Mouse (Mus musculus) spleen, adult 2 months (tissue): ENCODE measurements around the gene Xrn1. TPM values are rescaled to one million over a fixed set of nuclear protein-coding genes. Genes with fewer than 3 reads are reported as not detected.

ENCODE experiments used
- DNase-seq, 2 experiments: peaks; one replicate each; pipeline versions ENCODE4 v3.0.0 to v3.0.0-alpha.2; 2012 to 2021; ENCODE audit warnings: low spot score in 2 of 2, low read depth in 1 of 2
- H3K27ac ChIP-seq: fragments of 200-500 bp; 2 replicates; pipeline ENCODE4 v1.5.1; 2012; ENCODE audit warnings: low read length, inconsistent platforms; ENCODE audit not compliant: insufficient read depth
- H3K27me3 ChIP-seq: fragments of 200-500 bp; 2 replicates; pipeline ENCODE4 v1.6.1; 2012; ENCODE audit warnings: mild to moderate bottlenecking, moderate library complexity, low read length, inconsistent platforms; ENCODE audit not compliant: control insufficient read depth, insufficient read depth
- H3K36me3 ChIP-seq: fragments of 200-500 bp; 2 replicates; pipeline ENCODE4 v1.6.1; 2012; ENCODE audit warnings: mild to moderate bottlenecking, low read length, inconsistent platforms; ENCODE audit not compliant: control insufficient read depth, insufficient read depth
- H3K4me1 ChIP-seq: fragments of 200-500 bp; 2 replicates; pipeline ENCODE4 v1.6.1; 2011; ENCODE audit warnings: inconsistent platforms; ENCODE audit not compliant: control insufficient read depth, insufficient read depth, insufficient read length
- H3K4me3 ChIP-seq: fragments of 200-500 bp; 2 replicates; pipeline ENCODE4 v1.5.1; 2011; ENCODE audit warnings: mild to moderate bottlenecking, inconsistent platforms; ENCODE audit not compliant: insufficient read depth, insufficient read length; ENCODE audit errors: extremely low read depth
- CTCF ChIP-seq: fragments of 200-500 bp; IDR thresholded peaks from 2 replicates; pipeline ENCODE4 v1.5.1; 2011; ENCODE audit warnings: mild to moderate bottlenecking, inconsistent platforms; ENCODE audit not compliant: insufficient read depth, insufficient read length, insufficient replicate concordance; ENCODE audit errors: extremely low read depth
- POLR2A ChIP-seq: fragments of 200-500 bp; IDR thresholded peaks from 2 replicates; pipeline ENCODE4 v1.6.1; 2011; ENCODE audit warnings: low read depth, low read length, inconsistent platforms
- WGBS: fragments of 180-500 bp; shearing (Covaris S2); methylation state at CpG from one replicate; pipeline ENCODE4 v1.1.7; 2018; 5-methylcytosine and 5-hydroxymethylcytosine counted together
- polyA plus RNA-seq: library from polyadenylated mRNA; depleted of rRNA; stranded (reverse); fragments of >200 nt; gene quantifications from 2 replicates; pipeline ENCODE4 v1.2.3, GENCODE M21; 2012

Xrn1 gene
- polyA plus RNA-seq, 1 experiment: 3.0 TPM

GRCm38 (mm10) chr9:96044214-96044613 lies 89.7 kb downstream of the Xrn1 start:
- Histone ChIP-seq H3K27me3 (no peaks in the 10 kb centered on the region), H3K4me1 (no peaks in the 10 kb centered on the region), H3K4me3 (no peak overlapping the region), H3K36me3 (peaks cover 45% of the 10 kb centered on the region), H3K27ac (no peak overlapping the region)
- TF ChIP-seq CTCF (no peak), POLR2A (no peak)
- DNase-seq: no peak
- WGBS: 92% methylated on average over 3 of the region's 3 CpGs

- no peak for DNase-seq
- no peak for TF ChIP-seq POLR2A
- TF ChIP-seq CTCF: no peak
- H3K4me1 ChIP-seq: no peaks in the 10 kb centered on the region
- 97% methylated on average over 4 of the region's 4 CpGs for WGBS
- H3K4me3 ChIP-seq: no peak overlapping the region
- no peaks in the 10 kb centered on the region for H3K27me3 ChIP-seq
- peaks cover 38% of the 10 kb centered on the region for H3K36me3 ChIP-seq
- H3K27ac ChIP-seq: no peak overlapping the region
These were observed 96.9 kb downstream of the Xrn1 start for GRCm38 (mm10) chr9:96051501-96051900.

DNA sequence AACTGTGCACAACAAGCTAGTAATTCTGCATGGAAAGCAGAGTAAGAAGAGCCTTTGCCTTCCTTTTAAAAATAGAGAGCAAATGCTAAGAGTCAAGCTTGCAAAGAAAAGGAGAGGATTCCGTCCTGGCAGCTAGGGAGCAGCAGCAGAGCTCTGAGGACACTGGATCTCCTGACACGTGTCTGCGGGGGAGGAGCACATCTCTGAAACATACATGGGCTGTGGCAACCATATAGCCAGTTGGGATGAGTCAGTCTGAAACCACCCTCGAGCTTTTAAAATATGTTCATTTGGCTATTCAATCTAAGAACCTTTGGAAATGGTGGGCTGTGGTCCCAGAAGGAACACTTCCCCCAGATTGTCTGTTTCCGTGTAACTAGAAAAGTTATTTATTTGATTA lies 100.3 kb downstream of the Xrn1 start:
- TF ChIP-seq POLR2A: no peak
- TF ChIP-seq CTCF: no peak
- H3K36me3 ChIP-seq: peaks cover 26% of the 10 kb centered on the region
- no peak overlapping the region for H3K4me3 ChIP-seq
- no peak for DNase-seq
- H3K27me3 ChIP-seq: no peaks in the 10 kb centered on the region
- WGBS: 87% methylated on average over 5 of the region's 5 CpGs
- no peaks in the 10 kb centered on the region for H3K4me1 ChIP-seq
- no peak overlapping the region for H3K27ac ChIP-seq

GRCm38 (mm10) chr9:96056417-96057223 lies 102.1 kb downstream of the Xrn1 start:
- DNase-seq: no peak
- peaks cover 22% of the 10 kb centered on the region for H3K36me3 ChIP-seq
- H3K4me3 ChIP-seq: no peak overlapping the region
- H3K27me3 ChIP-seq: no peaks in the 10 kb centered on the region
- WGBS: 77% methylated on average over 6 of the region's 6 CpGs
- no peaks in the 10 kb centered on the region for H3K4me1 ChIP-seq
- H3K27ac ChIP-seq: no peak overlapping the region
- TF ChIP-seq POLR2A: no peak
- TF ChIP-seq CTCF: no peak

DNA sequence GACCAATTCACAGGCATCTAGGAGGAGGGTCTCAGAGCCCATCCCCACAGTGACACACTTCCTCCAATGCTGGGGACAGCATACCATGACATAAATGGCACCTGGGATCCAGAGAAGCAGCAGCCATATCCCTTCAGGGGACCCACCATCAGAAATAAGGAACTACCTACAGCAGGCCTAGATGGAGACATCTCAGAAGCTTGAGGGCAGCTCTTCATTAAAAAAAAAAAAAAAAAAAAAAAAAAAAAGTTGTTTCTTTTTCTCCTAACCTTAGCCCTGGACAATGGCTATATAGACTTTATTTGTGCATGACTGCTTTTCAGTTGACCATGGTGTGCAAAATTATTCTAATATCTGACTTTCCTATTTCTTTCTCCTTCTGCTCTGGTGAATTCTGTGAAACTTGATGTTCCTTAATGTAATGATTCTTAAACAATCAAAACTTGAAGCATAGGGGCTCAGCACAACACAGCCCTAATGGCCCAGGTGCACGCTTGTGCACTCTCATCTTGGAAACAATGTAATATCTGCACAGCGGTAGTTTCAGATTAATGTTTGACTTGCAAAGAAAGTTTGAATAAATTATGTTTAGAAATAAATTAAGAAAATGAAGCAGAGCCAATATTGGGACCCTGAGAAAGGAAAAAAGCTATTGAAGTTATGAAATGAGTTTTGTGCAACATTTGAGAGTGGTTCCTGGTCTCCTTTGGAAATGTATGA lies 108.7 kb downstream of the Xrn1 start:
- H3K4me3 ChIP-seq: no peak overlapping the region
- H3K27ac ChIP-seq: no peak overlapping the region
- no peak for DNase-seq
- 87% methylated on average over 2 of the region's 2 CpGs for WGBS
- H3K36me3 ChIP-seq: peaks cover under 1% of the 10 kb centered on the region; the same call in 1 of the 2 replicates
- no peaks in the 10 kb centered on the region for H3K27me3 ChIP-seq
- no peaks in the 10 kb centered on the region for H3K4me1 ChIP-seq
- TF ChIP-seq POLR2A: no peak
- TF ChIP-seq CTCF: no peak

DNA sequence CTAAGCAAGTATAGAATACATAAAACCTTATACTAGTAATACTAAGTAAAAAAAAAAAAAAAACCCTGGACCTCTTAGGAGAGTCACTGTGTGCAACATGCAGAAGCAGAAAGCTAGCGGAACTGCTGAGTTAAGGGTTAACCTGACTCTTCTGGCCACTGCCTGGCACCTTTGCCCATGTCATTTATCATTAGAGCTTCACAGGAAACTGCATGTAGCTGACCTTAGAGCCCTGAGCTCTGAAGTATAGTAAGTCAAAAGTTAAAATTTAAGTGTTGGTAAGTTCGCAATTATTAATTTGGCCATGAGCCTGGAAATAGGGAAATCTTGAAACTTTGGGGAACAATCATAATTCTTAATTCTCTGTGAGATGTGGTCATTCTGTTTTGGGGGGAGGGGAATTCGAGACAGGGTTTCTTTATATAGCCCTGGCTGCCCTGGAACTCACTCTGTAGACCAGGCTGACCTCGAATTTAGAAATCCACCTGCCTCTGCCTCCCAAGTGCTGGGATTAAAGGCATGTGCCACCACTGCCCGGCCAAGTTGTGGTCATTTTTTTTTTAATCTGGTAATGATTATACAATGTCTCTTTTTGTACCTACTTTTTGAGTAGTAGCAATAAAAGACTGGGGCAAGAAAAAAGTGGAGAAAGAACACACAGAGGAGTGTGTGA lies 109.4 kb downstream of the Xrn1 start:
- no peak overlapping the region for H3K4me3 ChIP-seq
- no peak for DNase-seq
- H3K27me3 ChIP-seq: no peaks in the 10 kb centered on the region
- no peaks in the 10 kb centered on the region for H3K36me3 ChIP-seq
- no peaks in the 10 kb centered on the region for H3K4me1 ChIP-seq
- no peak overlapping the region for H3K27ac ChIP-seq
- WGBS: 76% methylated on average over 5 of the region's 5 CpGs
- TF ChIP-seq POLR2A (no peak), CTCF (no peak)

GRCm38 (mm10) chr9:96067507-96067906 lies 112.9 kb downstream of the Xrn1 start:
- Histone ChIP-seq H3K4me3 (no peak overlapping the region), H3K4me1 (no peaks in the 10 kb centered on the region), H3K27ac (no peak overlapping the region), H3K27me3 (no peaks in the 10 kb centered on the region), H3K36me3 (no peaks in the 10 kb centered on the region)
- WGBS: 56% methylated on average over 2 of the region's 2 CpGs
- TF ChIP-seq POLR2A: no peak
- no peak for TF ChIP-seq CTCF
- no peak for DNase-seq
